ENCODE assay signal across 24 mouse cellular contexts in the genomic region with DNA sequence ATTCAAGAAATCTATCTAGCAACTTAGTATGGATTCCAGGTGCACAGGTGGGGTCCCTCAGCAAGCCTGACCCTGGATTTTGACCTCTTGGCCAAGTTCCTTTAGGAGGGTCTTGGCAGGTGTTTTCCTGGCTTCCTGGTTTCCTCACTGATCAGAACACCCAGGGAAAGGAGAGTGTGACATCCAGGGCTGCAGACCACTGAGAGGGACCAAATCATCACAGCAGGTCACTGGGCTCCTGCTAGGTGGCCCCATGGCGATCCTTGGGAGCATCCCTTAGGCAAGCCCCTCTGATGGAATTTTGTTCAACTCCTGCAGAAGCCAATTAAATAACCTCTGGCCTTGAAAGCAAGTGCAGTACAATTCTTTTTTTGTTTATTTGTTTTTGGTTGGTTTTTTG. TPM values are rescaled to one million over a fixed set of nuclear protein-coding genes. Genes with fewer than 3 reads are reported as not detected.
"Had no signal": no experiment of that assay in that cellular context is flagged by ENCODE, and none has a peak within 500 bp of the region (broad histone marks: within the 10 kb centered on the region; RNA-seq: fewer than 3 reads in every experiment).

No protein-coding gene starts in this region.

- ATAC-seq: midbrain, embryonic 13.5 days; midbrain, embryonic 16.5 days had no signal

- H3K4me2 ChIP-seq: limb, embryonic 12.5 days; limb, embryonic 15.5 days; midbrain, embryonic 13.5 days; neural tube, embryonic 13.5 days; stomach, embryonic 15.5 days had no signal

- DNase-seq: kidney, adult 18-20 months; kidney, adult 9 months; kidney, postnatal 14 days; kidney, postnatal 4 days; left cerebral cortex, postnatal 4 days; lung, adult 2 months; lung, postnatal 14 days; retina, postnatal 1 day; right cerebral cortex, postnatal 25 days; spleen, adult 18-20 months; thymus, postnatal 25 days had no signal

- H3K27ac ChIP-seq: limb, embryonic 12.5 days; limb, embryonic 15.5 days; macrophage; midbrain, embryonic 10.5 days; neural tube, embryonic 13.5 days; stomach, embryonic 15.5 days had no signal

- H3K9ac ChIP-seq: limb, embryonic 12.5 days; limb, embryonic 15.5 days; midbrain, embryonic 13.5 days; neural tube, embryonic 13.5 days; stomach, embryonic 15.5 days had no signal

- H3K36me3 ChIP-seq: limb, embryonic 12.5 days; limb, embryonic 15.5 days; midbrain, embryonic 10.5 days; midbrain, embryonic 13.5 days; neural tube, embryonic 13.5 days; stomach, embryonic 15.5 days had no signal

- H3K4me3 ChIP-seq: limb, embryonic 12.5 days; limb, embryonic 15.5 days; midbrain, embryonic 10.5 days; midbrain, embryonic 13.5 days; myocyte; neural tube, embryonic 13.5 days; stomach, embryonic 15.5 days had no signal

- H3K27me3 ChIP-seq: megakaryocyte, embryonic 14.5 days; stomach, embryonic 15.5 days had no signal

- H3K9me3 ChIP-seq: limb, embryonic 12.5 days; limb, embryonic 15.5 days; megakaryocyte, embryonic 14.5 days; midbrain, embryonic 10.5 days; midbrain, embryonic 13.5 days; neural tube, embryonic 13.5 days; stomach, embryonic 15.5 days had no signal

RNA-seq across cellular contexts. Expression of a gene that starts 2.5 kb away (rescaled TPM):
- polyA plus RNA-seq: kidney, embryonic 16.5 days; limb, embryonic 12.5 days; limb, embryonic 15.5 days; lung, adult 2 months; lung, embryonic 16.5 days; macrophage; midbrain, embryonic 10.5 days; midbrain, embryonic 13.5 days; midbrain, embryonic 16.5 days; myocyte; neural tube, embryonic 13.5 days; stomach, embryonic 15.5 days; thymus, postnatal 0 days had no signal
